Mouse (Mus musculus) stomach, embryonic 16.5 days (tissue): ENCODE measurements around the gene Ankrd28. TPM values are rescaled to one million over a fixed set of nuclear protein-coding genes. Genes with fewer than 3 reads are reported as not detected.

ENCODE experiments used
- ATAC-seq: fragments of 200-750 bp; cut with Nextera tagmentation; 2 replicates; pipeline ENCODE4 v1.8.0; 2017; ENCODE audit warnings: moderate number of reproducible peaks, moderate TSS enrichment; ENCODE audit not compliant: insufficient read depth, low FRiP score
- H3K27ac ChIP-seq: fragments of 300-500 bp; sonication (generic); 2 replicates; pipeline ENCODE4 v1.5.1; 2014; ENCODE audit warnings: low read length
- H3K27me3 ChIP-seq: fragments of 300-500 bp; sonication (generic); 2 replicates; pipeline ENCODE4 v1.6.1; 2014; ENCODE audit warnings: low read length, control low read depth, mixed read lengths; ENCODE audit not compliant: control insufficient read depth, insufficient read depth
- H3K36me3 ChIP-seq: fragments of 300-500 bp; sonication (generic); 2 replicates; pipeline ENCODE4 v1.6.1; 2014; ENCODE audit warnings: low read length; ENCODE audit not compliant: control insufficient read depth, insufficient read depth
- H3K4me1 ChIP-seq: fragments of 300-500 bp; sonication (generic); 2 replicates; pipeline ENCODE4 v1.6.1; 2014; ENCODE audit warnings: low read length, control low read depth, mixed read lengths; ENCODE audit not compliant: control insufficient read depth, insufficient read depth
- H3K4me2 ChIP-seq: fragments of 300-500 bp; sonication (generic); 2 replicates; pipeline ENCODE4 v1.6.1; 2014; ENCODE audit warnings: low read depth, low read length, mixed read lengths
- H3K4me3 ChIP-seq: fragments of 300-500 bp; sonication (generic); replicated peaks from 2 replicates; pipeline ENCODE4 v1.5.1; 2014; ENCODE audit warnings: mild to moderate bottlenecking, low read length
- H3K9ac ChIP-seq: fragments of 300-500 bp; sonication (generic); 2 replicates; pipeline ENCODE4 v1.6.1; 2014; ENCODE audit warnings: low read length
- H3K9me3 ChIP-seq: fragments of 300-500 bp; sonication (generic); replicated peaks from 2 replicates; pipeline ENCODE4 v1.6.1; 2016; ENCODE audit warnings: low read length, control low read depth; ENCODE audit not compliant: control insufficient read depth
- WGBS: fragments of 180-500 bp; shearing (Covaris S2); extraction: QIAGEN DNeasy Blood & Tissue Kit; methylation state at CpG from one replicate; pipeline ENCODE4 v1.1.7; 2014; 5-methylcytosine and 5-hydroxymethylcytosine counted together
- polyA plus RNA-seq: library from polyadenylated mRNA; unstranded; fragments of >200 nt; fragmentation: Nextera tagmentation; extraction: Ambion mirVana; gene quantifications from 2 replicates; pipeline ENCODE4 v1.2.1, GENCODE M21; 2015

Ankrd28 gene
- polyA plus RNA-seq, 1 experiment from 2014 or later = 8.4 TPM

DNA sequence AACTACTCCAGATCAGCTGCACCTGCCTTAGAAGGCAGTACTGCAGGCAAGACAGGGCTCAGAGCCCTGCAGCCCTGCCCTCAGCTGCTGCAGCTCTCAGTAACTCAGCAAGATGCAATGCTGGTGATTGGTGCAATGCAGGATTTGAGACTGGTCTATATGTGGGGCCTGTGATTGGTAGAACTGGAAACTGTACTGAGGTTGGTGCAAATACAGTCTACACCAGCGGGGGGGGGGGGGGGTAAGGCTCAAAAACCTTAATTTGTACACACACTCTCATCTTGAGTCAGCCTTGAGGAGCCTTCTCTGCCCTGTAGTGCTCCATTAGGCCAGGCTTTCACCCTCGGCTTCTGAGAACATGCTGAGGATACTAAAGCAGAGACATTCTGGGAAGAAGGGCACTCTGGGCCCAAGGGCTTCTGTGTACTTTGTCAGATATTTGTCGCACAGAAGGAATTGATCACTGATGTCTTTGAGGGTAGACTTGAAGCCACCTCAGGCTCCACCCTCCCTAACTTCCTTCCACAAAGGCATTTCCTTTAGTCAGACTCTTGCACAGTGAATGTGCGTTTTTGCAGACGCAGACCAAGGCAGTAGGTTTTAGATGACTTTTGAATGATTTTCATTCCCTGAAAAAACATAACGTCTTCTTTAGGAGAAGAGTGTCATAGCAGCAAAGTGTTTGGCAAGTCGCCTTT, 146.0 kb downstream of the Ankrd28 start:
- no peak overlapping the region for H3K27ac ChIP-seq
- H3K27me3 ChIP-seq = no peaks in the 10 kb centered on the region
- H3K4me2 ChIP-seq = no peak overlapping the region
- no peaks in the 10 kb centered on the region for H3K9me3 ChIP-seq
- H3K9ac ChIP-seq = no peak overlapping the region
- no peaks in the 10 kb centered on the region for H3K4me1 ChIP-seq
- ATAC-seq = no peak
- 56% methylated on average over 7 of the region's 7 CpGs for WGBS
- no peak overlapping the region for H3K4me3 ChIP-seq
- H3K36me3 ChIP-seq = no peaks in the 10 kb centered on the region

- no peak overlapping the region for H3K9ac ChIP-seq
- no peak for ATAC-seq
- no peaks in the 10 kb centered on the region for H3K36me3 ChIP-seq
- H3K9me3 ChIP-seq = no peaks in the 10 kb centered on the region
- no peak overlapping the region for H3K4me3 ChIP-seq
- WGBS = 77% methylated on average over 2 of the region's 2 CpGs
- H3K27me3 ChIP-seq = no peaks in the 10 kb centered on the region
- no peak overlapping the region for H3K27ac ChIP-seq
- H3K4me2 ChIP-seq = no peak overlapping the region
- H3K4me1 ChIP-seq = no peaks in the 10 kb centered on the region
These were observed 146.8 kb downstream of the Ankrd28 start for GRCm38 (mm10) chr14:31683610-31684009.

GRCm38 (mm10) chr14:31681931-31682555, 148.4 kb downstream of the Ankrd28 start:
- Histone ChIP-seq H3K4me3 (no peak overlapping the region), H3K9me3 (no peaks in the 10 kb centered on the region), H3K4me2 (no peak overlapping the region), H3K27me3 (no peaks in the 10 kb centered on the region), H3K9ac (no peak overlapping the region), H3K36me3 (no peaks in the 10 kb centered on the region), H3K4me1 (no peaks in the 10 kb centered on the region), H3K27ac (peak overlapping the region; percentile 64)
- ATAC-seq = no peak
- 41% methylated on average over 5 of the region's 5 CpGs for WGBS

GRCm38 (mm10) chr14:31681291-31681690, 149.2 kb downstream of the Ankrd28 start:
- WGBS = 79% methylated on average over 9 of the region's 9 CpGs

DNA sequence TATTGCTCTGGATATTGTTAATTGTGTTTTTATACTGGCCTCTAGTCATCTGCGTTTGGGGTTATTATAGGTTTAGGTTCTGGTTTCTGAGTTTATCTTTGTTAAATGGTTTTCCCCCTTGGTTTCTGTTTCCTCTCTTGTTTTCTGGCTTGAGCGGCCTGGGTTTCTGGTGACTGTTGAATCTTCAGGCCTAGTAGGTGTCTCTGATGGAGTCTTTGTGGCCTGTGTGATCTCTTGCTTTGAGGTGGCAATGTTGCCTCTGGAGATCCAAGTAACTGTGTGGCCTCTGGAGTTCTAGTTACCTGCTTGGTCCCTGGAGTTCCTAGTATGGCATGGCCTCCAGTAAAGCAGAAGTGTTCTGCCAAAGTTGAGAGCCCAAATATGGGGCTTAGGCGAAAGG, 149.8 kb downstream of the Ankrd28 start:
- H3K27ac ChIP-seq = no peak overlapping the region
- WGBS = 75% methylated on average over 3 of the region's 3 CpGs

More at GRCm38 (mm10) chr14:31681291-31681690, 149.2 kb downstream of the Ankrd28 start:
- Histone ChIP-seq H3K27me3 (no peaks in the 10 kb centered on the region), H3K4me2 (no peak overlapping the region), H3K36me3 (no peaks in the 10 kb centered on the region), H3K9me3 (no peaks in the 10 kb centered on the region), H3K4me3 (no peak overlapping the region), H3K27ac (peak overlapping the region; percentile 64; the same call in 1 of the 2 replicates), H3K4me1 (no peaks in the 10 kb centered on the region), H3K9ac (no peak overlapping the region)
- ATAC-seq = no peak

GRCm38 (mm10) chr14:31671635-31672320, 158.7 kb downstream of the Ankrd28 start:
- no peak for ATAC-seq
- no peak overlapping the region for H3K9ac ChIP-seq
- no peaks in the 10 kb centered on the region for H3K9me3 ChIP-seq
- no peak overlapping the region for H3K4me2 ChIP-seq
- 64% methylated on average over 10 of the region's 10 CpGs for WGBS
- peaks cover 9% of the 10 kb centered on the region for H3K36me3 ChIP-seq
- no peak overlapping the region for H3K27ac ChIP-seq
- no peaks in the 10 kb centered on the region for H3K27me3 ChIP-seq
- H3K4me3 ChIP-seq = no peak overlapping the region
- H3K4me1 ChIP-seq = peaks cover 12% of the 10 kb centered on the region

More for the DNA sequence above, 149.8 kb downstream of the Ankrd28 start:
- Histone ChIP-seq H3K27me3 (no peaks in the 10 kb centered on the region), H3K4me2 (no peak overlapping the region), H3K36me3 (no peaks in the 10 kb centered on the region), H3K9me3 (no peaks in the 10 kb centered on the region), H3K4me1 (no peaks in the 10 kb centered on the region), H3K9ac (no peak overlapping the region), H3K4me3 (no peak overlapping the region)
- no peak for ATAC-seq

DNA sequence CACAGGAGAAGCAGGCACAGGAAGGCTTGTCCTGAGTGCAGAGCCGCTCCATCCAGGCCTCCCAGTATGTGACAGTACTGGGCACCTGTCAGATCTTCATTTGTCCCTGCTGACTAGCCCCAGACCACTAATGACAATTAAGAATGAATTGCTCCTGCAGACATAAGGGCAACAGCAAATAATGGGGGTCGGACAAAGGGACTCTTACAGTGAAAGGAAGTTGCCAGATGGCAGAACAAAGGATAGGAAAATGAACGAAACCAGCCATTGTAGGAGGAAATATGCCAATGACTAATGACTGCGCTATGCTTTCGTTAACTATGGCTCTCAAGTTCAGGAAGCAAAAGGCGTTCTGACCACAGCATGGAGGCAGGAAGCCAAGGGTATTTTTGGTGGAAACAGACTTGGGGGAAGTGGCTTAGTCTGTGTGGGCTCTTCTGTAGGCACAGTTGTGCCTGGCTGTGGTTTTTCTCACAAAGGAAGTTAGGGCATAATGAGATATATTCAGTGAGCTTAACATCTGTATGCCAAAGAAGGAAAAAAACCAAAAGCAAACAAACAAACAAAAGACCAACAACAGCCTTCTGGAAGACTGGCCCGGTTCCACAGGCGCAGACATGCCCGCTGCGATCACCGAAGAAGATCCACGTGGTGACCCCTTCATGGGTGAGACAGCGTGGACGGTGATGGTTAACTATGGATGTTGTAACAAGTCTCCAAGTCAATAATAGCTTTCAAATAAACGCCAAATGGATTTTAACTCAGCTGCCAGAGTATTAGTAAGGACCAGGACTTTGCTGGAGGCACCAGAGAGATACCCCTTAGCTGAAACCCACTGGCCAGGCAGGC, 160.6 kb downstream of the Ankrd28 start:
- Histone ChIP-seq H3K4me1 (peaks cover 24% of the 10 kb centered on the region), H3K27ac (peak overlapping the region; percentile 85), H3K36me3 (peaks cover 12% of the 10 kb centered on the region), H3K27me3 (no peaks in the 10 kb centered on the region), H3K4me3 (no peak overlapping the region), H3K9me3 (no peaks in the 10 kb centered on the region), H3K9ac (no peak overlapping the region), H3K4me2 (peak overlapping the region; percentile 16)
- 68% methylated on average over 15 of the region's 15 CpGs for WGBS
- no peak for ATAC-seq

DNA sequence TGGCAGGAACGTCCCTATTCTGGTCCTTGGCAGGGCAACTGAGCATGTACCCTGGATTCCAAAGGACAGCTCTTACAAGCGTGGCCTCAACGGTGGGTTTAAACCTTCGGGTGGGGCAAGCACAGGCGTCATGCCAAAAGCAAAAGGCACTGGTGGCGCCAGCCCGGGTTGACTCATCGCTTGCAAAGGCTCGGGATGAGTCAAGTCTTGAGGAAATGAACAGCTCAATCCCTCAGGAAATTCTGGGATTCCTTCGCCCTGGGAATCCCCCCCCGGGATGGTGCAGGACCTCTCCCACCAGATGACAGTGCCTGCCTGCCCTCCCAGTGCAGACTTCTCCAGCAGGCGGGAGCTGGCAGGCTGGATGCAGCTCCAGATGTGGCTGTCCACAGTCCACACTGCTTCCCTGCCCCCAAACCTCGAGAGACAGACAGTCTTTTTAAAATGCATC, 161.3 kb downstream of the Ankrd28 start:
- peak; percentile 26; the same call in 1 of the 2 replicates for ATAC-seq
- peak overlapping the region; percentile 16 for H3K4me2 ChIP-seq
- WGBS = 44% methylated on average over 13 of the region's 13 CpGs

More for the DNA sequence above, 161.3 kb downstream of the Ankrd28 start:
- Histone ChIP-seq H3K27me3 (no peaks in the 10 kb centered on the region), H3K9ac (peak overlapping the region; percentile 29; the same call in 1 of the 2 replicates), H3K36me3 (peaks cover 12% of the 10 kb centered on the region), H3K9me3 (no peaks in the 10 kb centered on the region), H3K4me1 (peaks cover 31% of the 10 kb centered on the region), H3K4me3 (no peak overlapping the region), H3K27ac (peak overlapping the region; percentile 85)
